Mouse (Mus musculus): ENCODE results near the gene Tm4sf20. TPM values are rescaled to one million over a fixed set of nuclear protein-coding genes. Genes with fewer than 3 reads are reported as not detected.

The Tm4sf20 gene
- not detected in 2 replicates for polyA plus RNA-seq (2012; rRNA removed)

DNA sequence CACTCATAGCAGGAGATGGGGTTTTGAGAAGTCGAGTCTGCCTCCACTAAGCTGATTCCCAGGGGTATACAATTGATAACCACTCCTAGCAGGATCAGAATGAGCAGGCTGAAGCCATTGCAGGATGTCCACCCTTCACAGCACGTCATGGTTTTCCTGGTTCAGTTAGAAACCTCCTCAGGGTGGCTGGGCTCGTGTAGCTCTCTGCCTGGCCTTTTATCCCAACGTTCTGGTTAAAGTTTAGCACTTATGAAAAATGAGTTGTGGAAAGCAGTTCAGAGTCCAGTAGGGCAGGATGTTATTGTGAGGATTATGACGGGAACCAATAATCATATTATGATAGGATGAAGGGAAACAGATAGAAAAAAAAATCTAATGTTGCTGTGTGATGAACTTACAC lies at the start of gene Tm4sf20:
Gene Tm4sf20, minus strand, starts transcription at position 193 of the 400 bp plus-strand sequence.

DNA sequence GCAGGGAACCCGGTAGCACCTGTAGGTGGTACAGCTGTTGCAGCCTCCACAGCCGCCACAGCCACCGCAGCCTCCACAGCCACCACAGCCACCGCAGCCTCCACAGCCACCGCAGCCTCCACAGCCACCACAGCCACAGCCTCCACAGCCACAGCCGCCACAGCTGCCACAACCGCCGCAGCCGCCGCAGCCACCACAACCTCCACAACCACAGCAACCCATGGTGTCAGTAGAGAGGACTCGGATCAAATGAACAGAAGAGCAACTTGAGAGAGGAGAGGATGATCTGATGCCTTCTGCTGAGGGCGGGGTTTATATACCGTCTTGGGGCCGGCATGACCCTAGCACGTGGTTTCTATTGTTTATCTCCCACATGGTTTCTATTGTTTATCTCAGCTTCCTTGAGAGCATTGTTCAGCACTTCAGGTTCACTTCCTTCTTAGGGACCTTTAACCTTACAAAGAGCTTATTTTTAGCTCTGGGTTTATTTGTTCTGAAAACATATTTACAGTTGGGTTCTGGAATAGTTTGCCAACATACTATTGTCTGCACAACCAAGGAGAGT lies 2.8 kb upstream of the Tm4sf20 start, which contains the start of gene Gm47791:
Gene Gm47791, minus strand, starts transcription at position 222 of the 565 bp plus-strand sequence.

DNA sequence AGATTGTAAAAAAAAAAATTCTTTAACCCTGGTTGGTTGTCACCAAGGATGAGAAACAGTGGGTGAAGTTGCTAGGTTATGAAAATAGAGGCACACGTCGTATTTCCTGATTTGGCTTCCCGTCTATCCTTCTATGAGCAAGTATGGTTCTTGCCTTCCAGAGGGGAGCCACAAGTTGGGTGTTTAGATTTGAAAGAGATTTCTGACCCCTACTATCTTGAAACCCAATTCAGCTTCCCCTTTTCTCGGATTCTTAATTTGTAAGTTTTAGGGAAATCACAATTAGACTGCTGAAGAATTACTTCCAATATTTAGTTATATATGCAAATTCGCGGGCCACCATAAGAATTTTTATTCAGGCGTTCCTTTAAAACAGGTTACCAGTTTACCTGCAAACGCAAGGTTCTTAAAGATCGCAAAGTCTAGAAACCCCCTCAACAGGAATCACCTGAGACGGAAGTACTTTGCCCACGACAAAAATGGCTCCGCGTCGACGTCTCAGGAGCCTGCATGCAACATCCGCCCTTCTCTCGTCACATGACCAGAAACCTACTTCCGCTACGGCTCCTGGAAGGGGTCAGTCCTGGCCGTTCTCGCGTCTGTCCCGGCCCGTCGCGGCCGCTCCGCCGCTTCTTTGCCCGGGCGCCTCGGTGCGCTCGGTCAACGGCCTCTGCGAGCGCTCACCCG lies 43.8 kb downstream of the Tm4sf20 start, which contains the start of gene Mff:
Gene Mff, plus strand, starts transcription at position 552 of the 687 bp plus-strand sequence.

Other genes starting within 250 kb of the Tm4sf20 start
- gene Col4a4, start 181.6 kb downstream of the Tm4sf20 start, polyA plus RNA-seq (2012; rRNA removed): 0.15 and 0.17 TPM in 2 replicates
- 0.09 and 0.90 TPM in 2 replicates for gene Col4a3, start 181.5 kb downstream of the Tm4sf20 start, polyA plus RNA-seq (2012; rRNA removed)
- gene Mff, start 43.6 kb downstream of the Tm4sf20 start, polyA plus RNA-seq (2012; rRNA removed): 43.2 and 63.6 TPM in 2 replicates
- gene Gm47791, start 2.8 kb upstream of the Tm4sf20 start, polyA plus RNA-seq (2012; rRNA removed): not detected in 2 replicates
- 11.9 and 12.7 TPM in 2 replicates for gene Agfg1, start 71.0 kb upstream of the Tm4sf20 start, polyA plus RNA-seq (2012; rRNA removed)
- 0.21 and 0.22 TPM in 2 replicates for gene A030005L19Rik, start 144.9 kb upstream of the Tm4sf20 start, polyA plus RNA-seq (2012; rRNA removed)
- gene A030014E15Rik, start 156.5 kb upstream of the Tm4sf20 start, polyA plus RNA-seq (2012; rRNA removed): not detected in 2 replicates
- not detected in 2 replicates for gene Gm6217, start 162.9 kb upstream of the Tm4sf20 start, polyA plus RNA-seq (2012; rRNA removed)
- not detected in 2 replicates for gene A030003K21Rik, start 174.9 kb upstream of the Tm4sf20 start, polyA plus RNA-seq (2012; rRNA removed)
- gene Gm7544, start 187.6 kb upstream of the Tm4sf20 start, polyA plus RNA-seq (2012; rRNA removed): not detected in 2 replicates
- not detected in 2 replicates for gene Gm47955, start 191.8 kb upstream of the Tm4sf20 start, polyA plus RNA-seq (2012; rRNA removed)
- gene Gm47959, start 232.1 kb upstream of the Tm4sf20 start, polyA plus RNA-seq (2012; rRNA removed): not detected in 2 replicates

All from stomach, adult 2 months (tissue).